Mouse (Mus musculus) heart, embryonic 12.5 days (tissue): Measurements from ENCODE around the gene Gna14. TPM values are rescaled to one million over a fixed set of nuclear protein-coding genes. Genes with fewer than 3 reads are reported as not detected.

ENCODE experiments used
- ATAC-seq: fragments of 200-750 bp; cut with Nextera tagmentation; 2 replicates; pipeline ENCODE4 v1.8.0; 2017; ENCODE audit warnings: moderate TSS enrichment, moderate library complexity; ENCODE audit not compliant: insufficient number of reproducible peaks, low FRiP score
- H3K27ac ChIP-seq: fragments of 300-500 bp; sonication (generic); 2 replicates; pipeline ENCODE4 v1.5.1; 2016; ENCODE audit warnings: mild to moderate bottlenecking, moderate library complexity; ENCODE audit not compliant: poor library complexity, severe bottlenecking
- H3K27me3 ChIP-seq: fragments of 300-500 bp; sonication (generic); replicated peaks from 2 replicates; pipeline ENCODE4 v1.6.1; 2016; ENCODE audit warnings: mild to moderate bottlenecking, moderate library complexity
- H3K36me3 ChIP-seq: fragments of 300-500 bp; sonication (generic); 2 replicates; pipeline ENCODE4 v1.6.1; 2016; ENCODE audit warnings: mild to moderate bottlenecking, moderate library complexity
- H3K4me1 ChIP-seq: fragments of 300-500 bp; sonication (generic); replicated peaks from 2 replicates; pipeline ENCODE4 v1.6.1; 2016; ENCODE audit warnings: mild to moderate bottlenecking
- H3K4me2 ChIP-seq: fragments of 300-500 bp; sonication (generic); 2 replicates; pipeline ENCODE4 v1.6.1; 2016; ENCODE audit warnings: mild to moderate bottlenecking, moderate library complexity
- H3K4me3 ChIP-seq: fragments of 300-500 bp; sonication (generic); 2 replicates; pipeline ENCODE4 v1.5.1; 2016; ENCODE audit warnings: mild to moderate bottlenecking
- H3K9ac ChIP-seq: fragments of 300-500 bp; sonication (generic); 2 replicates; pipeline ENCODE4 v1.6.1; 2016; ENCODE audit warnings: mild to moderate bottlenecking, moderate library complexity
- H3K9me3 ChIP-seq: fragments of 300-500 bp; sonication (generic); replicated peaks from 2 replicates; pipeline ENCODE4 v1.6.1; 2016; ENCODE audit warnings: mild to moderate bottlenecking, moderate library complexity
- WGBS: fragments of 180-500 bp; shearing (Covaris S2); methylation state at CpG from one replicate; pipeline ENCODE4 v1.1.7; 2016; 5-methylcytosine and 5-hydroxymethylcytosine counted together
- polyA plus RNA-seq: library from polyadenylated mRNA; unstranded; fragments of >200 nt; fragmentation: Nextera tagmentation; extraction: Ambion mirVana; gene quantifications from 2 replicates; pipeline ENCODE4 v1.2.1, GENCODE M21; 2016

Gna14 gene
- polyA plus RNA-seq, 1 experiment from 2014 or later: 0.79 TPM

- H3K4me1 ChIP-seq: peaks cover 12% of the 10 kb centered on the region
- no peak overlapping the region for H3K9ac ChIP-seq
- no peaks in the 10 kb centered on the region for H3K9me3 ChIP-seq
- H3K4me3 ChIP-seq: no peak overlapping the region
- no peaks in the 10 kb centered on the region for H3K36me3 ChIP-seq
- ATAC-seq: no peak
- no peaks in the 10 kb centered on the region for H3K27me3 ChIP-seq
- H3K4me2 ChIP-seq: no peak overlapping the region
- 76% methylated on average over 4 of the region's 4 CpGs for WGBS
- no peak overlapping the region for H3K27ac ChIP-seq
These were observed 78.6 kb downstream of the Gna14 start for GRCm38 (mm10) chr19:16514201-16514600.

- 72% methylated on average over 3 of the region's 3 CpGs for WGBS
- no peaks in the 10 kb centered on the region for H3K9me3 ChIP-seq
- no peak for ATAC-seq
- no peak overlapping the region for H3K9ac ChIP-seq
- no peak overlapping the region for H3K4me2 ChIP-seq
- H3K27ac ChIP-seq: no peak overlapping the region
- no peak overlapping the region for H3K4me3 ChIP-seq
- H3K27me3 ChIP-seq: no peaks in the 10 kb centered on the region
- no peaks in the 10 kb centered on the region for H3K36me3 ChIP-seq
- no peaks in the 10 kb centered on the region for H3K4me1 ChIP-seq
These were observed 83.0 kb downstream of the Gna14 start for GRCm38 (mm10) chr19:16518569-16518968.

- Histone ChIP-seq H3K27ac (no peak overlapping the region), H3K4me1 (no peaks in the 10 kb centered on the region), H3K9ac (no peak overlapping the region), H3K4me3 (no peak overlapping the region), H3K36me3 (no peaks in the 10 kb centered on the region), H3K4me2 (no peak overlapping the region), H3K9me3 (no peaks in the 10 kb centered on the region), H3K27me3 (no peaks in the 10 kb centered on the region)
- ATAC-seq: no peak
- 63% methylated on average over 3 of the region's 3 CpGs for WGBS
These were observed 85.0 kb downstream of the Gna14 start for GRCm38 (mm10) chr19:16520608-16521007.

GRCm38 (mm10) chr19:16526302-16526880 is 90.8 kb downstream of the Gna14 start:
- Histone ChIP-seq H3K4me3 (no peak overlapping the region), H3K36me3 (no peaks in the 10 kb centered on the region), H3K4me1 (peaks cover 4% of the 10 kb centered on the region), H3K4me2 (no peak overlapping the region), H3K9me3 (no peaks in the 10 kb centered on the region), H3K9ac (no peak overlapping the region), H3K27me3 (no peaks in the 10 kb centered on the region), H3K27ac (no peak overlapping the region)
- no peak for ATAC-seq
- 80% methylated on average over 9 of the region's 9 CpGs for WGBS

GRCm38 (mm10) chr19:16527031-16527430 is 91.5 kb downstream of the Gna14 start:
- ATAC-seq: no peak
- 64% methylated on average over 5 of the region's 5 CpGs for WGBS
- H3K36me3 ChIP-seq: no peaks in the 10 kb centered on the region
- no peak overlapping the region for H3K4me2 ChIP-seq
- peaks cover 4% of the 10 kb centered on the region for H3K4me1 ChIP-seq
- H3K9me3 ChIP-seq: no peaks in the 10 kb centered on the region
- H3K4me3 ChIP-seq: no peak overlapping the region
- no peak overlapping the region for H3K9ac ChIP-seq
- H3K27ac ChIP-seq: no peak overlapping the region
- no peaks in the 10 kb centered on the region for H3K27me3 ChIP-seq

- Histone ChIP-seq H3K9ac (no peak overlapping the region), H3K4me1 (peaks cover 4% of the 10 kb centered on the region), H3K9me3 (no peaks in the 10 kb centered on the region), H3K27me3 (no peaks in the 10 kb centered on the region), H3K36me3 (no peaks in the 10 kb centered on the region), H3K4me2 (no peak overlapping the region), H3K27ac (no peak overlapping the region), H3K4me3 (no peak overlapping the region)
- no peak for ATAC-seq
- WGBS: 68% methylated on average over 3 of the region's 3 CpGs
These were observed 92.8 kb downstream of the Gna14 start for GRCm38 (mm10) chr19:16528225-16528828.

- Histone ChIP-seq H3K4me3 (no peak overlapping the region), H3K27me3 (no peaks in the 10 kb centered on the region), H3K4me2 (no peak overlapping the region), H3K9me3 (no peaks in the 10 kb centered on the region), H3K9ac (no peak overlapping the region), H3K36me3 (no peaks in the 10 kb centered on the region), H3K4me1 (peaks cover 4% of the 10 kb centered on the region), H3K27ac (no peak overlapping the region)
- ATAC-seq: no peak
These were observed 93.8 kb downstream of the Gna14 start for GRCm38 (mm10) chr19:16529293-16529920.

- no peak overlapping the region for H3K27ac ChIP-seq
- no peak for ATAC-seq
- H3K4me1 ChIP-seq: peaks cover 4% of the 10 kb centered on the region
- no peaks in the 10 kb centered on the region for H3K27me3 ChIP-seq
- H3K9me3 ChIP-seq: no peaks in the 10 kb centered on the region
- no peak overlapping the region for H3K4me3 ChIP-seq
- no peak overlapping the region for H3K9ac ChIP-seq
- 54% methylated on average over 4 of the region's 4 CpGs for WGBS
- no peak overlapping the region for H3K4me2 ChIP-seq
- no peaks in the 10 kb centered on the region for H3K36me3 ChIP-seq
These were observed 94.4 kb downstream of the Gna14 start for GRCm38 (mm10) chr19:16529999-16530398.

- H3K27ac ChIP-seq: no peak overlapping the region
- H3K4me3 ChIP-seq: no peak overlapping the region
- no peaks in the 10 kb centered on the region for H3K4me1 ChIP-seq
- H3K9me3 ChIP-seq: no peaks in the 10 kb centered on the region
- H3K9ac ChIP-seq: no peak overlapping the region
- H3K27me3 ChIP-seq: no peaks in the 10 kb centered on the region
- H3K36me3 ChIP-seq: no peaks in the 10 kb centered on the region
- 78% methylated on average over 2 of the region's 2 CpGs for WGBS
- no peak for ATAC-seq
- no peak overlapping the region for H3K4me2 ChIP-seq
These were observed 98.7 kb downstream of the Gna14 start for GRCm38 (mm10) chr19:16534311-16534710.

GRCm38 (mm10) chr19:16538416-16538815 is 102.9 kb downstream of the Gna14 start:
- no peak for ATAC-seq
- WGBS: 89% methylated on average over 2 of the region's 2 CpGs
- Histone ChIP-seq H3K4me2 (no peak overlapping the region), H3K9ac (no peak overlapping the region), H3K4me1 (no peaks in the 10 kb centered on the region), H3K27me3 (no peaks in the 10 kb centered on the region), H3K4me3 (no peak overlapping the region), H3K36me3 (no peaks in the 10 kb centered on the region), H3K27ac (no peak overlapping the region), H3K9me3 (no peaks in the 10 kb centered on the region)

- H3K4me1 ChIP-seq: no peaks in the 10 kb centered on the region
- H3K36me3 ChIP-seq: no peaks in the 10 kb centered on the region
- H3K9me3 ChIP-seq: no peaks in the 10 kb centered on the region
- H3K27ac ChIP-seq: no peak overlapping the region
- WGBS: 56% methylated on average over 4 of the region's 4 CpGs
- no peak overlapping the region for H3K4me2 ChIP-seq
- no peaks in the 10 kb centered on the region for H3K27me3 ChIP-seq
- H3K4me3 ChIP-seq: no peak overlapping the region
- H3K9ac ChIP-seq: no peak overlapping the region
- ATAC-seq: no peak
These were observed 108.1 kb downstream of the Gna14 start for GRCm38 (mm10) chr19:16543688-16544087.
